Mouse (Mus musculus) adipocyte (in vitro differentiated cells): ENCODE measurements around the gene Tprn.
A peak's percentile ranks its signal among the peaks of the same experiment; 100 is the strongest.

Experiments
- DNase-seq: peaks from one replicate; pipeline ENCODE4 v3.0.0-alpha.2; 2016; ENCODE audit warnings: low spot score

Tprn gene

DNA sequence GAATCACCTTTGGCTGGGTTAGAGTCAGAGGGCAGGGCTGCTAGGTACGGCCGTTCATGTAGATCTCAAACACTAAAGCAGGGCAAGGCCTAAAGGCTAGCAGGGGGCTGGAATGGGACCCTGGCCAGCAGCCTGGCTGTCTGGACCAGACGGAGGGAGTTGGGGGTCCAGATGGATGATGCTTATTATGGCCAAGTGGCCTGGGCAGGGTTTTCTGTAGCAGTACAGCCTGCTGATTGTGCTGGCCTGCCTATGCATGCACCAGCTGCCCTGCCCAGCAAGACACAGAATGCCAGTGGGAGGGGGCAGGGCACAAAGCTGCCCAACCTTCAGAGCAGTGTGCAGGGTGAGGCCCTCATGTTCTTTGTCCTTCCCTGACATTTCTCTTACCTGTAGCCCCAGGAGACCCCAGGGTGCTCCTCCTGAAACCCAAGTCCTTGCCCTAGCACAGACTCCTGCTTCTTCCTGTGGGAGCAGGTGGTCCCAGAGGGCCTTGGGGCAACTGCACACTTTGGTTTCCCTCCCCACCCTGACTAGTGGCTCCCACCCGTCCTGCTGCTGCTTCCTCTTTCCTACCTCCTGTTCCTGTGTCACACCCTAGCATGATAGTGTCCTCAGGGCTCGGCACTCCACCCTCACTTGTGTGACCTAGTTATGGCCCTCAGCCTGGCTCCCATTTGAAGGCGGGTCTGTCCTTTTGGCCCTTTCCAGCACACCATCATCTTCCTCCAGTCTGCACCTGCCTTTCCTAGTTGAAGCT is 3.7 kb downstream of the Tprn start:
- no peak for DNase-seq

DNA sequence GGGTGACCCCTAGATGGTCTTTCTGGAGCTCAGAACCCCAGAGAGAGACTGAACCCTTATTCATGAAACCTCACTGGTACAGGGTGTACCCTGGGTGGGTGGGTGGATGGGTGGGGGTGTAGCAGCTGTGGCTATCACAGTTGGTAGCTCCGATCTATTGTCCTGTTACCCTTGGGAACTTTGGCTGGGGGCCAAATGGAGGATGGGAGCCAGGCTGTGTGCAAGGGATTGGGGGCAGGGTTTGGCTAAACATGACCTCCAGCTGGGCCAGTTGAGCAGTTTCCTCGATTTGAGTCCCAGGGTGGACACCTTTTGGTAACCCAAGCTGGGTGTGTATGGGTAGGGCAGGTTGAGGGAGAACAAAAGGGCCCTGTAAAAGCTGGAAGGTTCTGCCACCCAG is 4.3 kb downstream of the Tprn start:
- DNase-seq, result no peak

DNA sequence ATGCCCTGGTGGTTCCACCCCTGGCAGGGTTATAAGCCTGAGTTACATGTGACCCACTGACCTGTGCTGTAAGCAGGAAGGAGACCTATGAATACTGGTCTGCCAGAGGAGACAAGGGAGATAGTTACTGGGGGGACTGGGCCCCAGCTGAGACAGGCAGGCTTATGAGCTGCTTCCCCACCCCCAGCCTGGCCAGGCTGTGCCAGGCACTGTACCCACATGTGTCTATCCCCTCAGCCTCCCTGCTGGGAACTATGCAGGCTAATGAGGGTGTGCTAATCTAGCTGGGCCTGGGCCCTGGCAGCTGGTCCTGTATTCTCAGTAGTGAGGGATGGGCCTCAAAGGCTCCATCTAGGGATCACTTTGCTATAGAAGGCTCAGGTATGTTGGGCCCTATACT is 4.8 kb downstream of the Tprn start:
- no peak for DNase-seq

DNA sequence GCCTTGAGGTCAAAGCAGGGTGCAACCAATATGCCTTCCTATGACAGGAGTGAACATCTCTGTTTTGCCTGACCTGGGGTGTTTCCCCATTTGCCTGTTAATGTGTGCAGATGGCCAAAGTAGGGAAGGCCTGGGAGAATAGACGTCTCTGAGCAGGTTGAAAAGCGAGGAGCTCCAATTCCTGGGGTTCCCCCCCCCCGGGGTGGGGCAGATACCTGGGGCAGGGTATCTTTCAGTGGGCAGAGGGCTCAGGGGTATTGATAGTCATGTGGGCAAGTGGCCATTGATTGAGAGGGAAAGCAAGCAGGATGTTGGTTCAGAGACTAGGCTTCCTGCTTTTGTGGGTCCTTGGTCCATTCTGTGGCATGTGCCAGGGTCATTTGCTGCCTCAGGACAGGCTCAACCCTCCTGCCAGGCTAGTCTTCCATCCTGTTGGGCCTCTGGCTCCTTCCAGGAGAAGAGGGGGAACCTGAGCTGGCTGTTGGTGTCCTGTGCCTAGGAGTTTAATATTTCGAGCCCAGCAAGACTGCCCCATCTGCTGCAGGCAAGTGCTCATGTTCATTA is 5.4 kb downstream of the Tprn start:
- DNase-seq, result no peak

DNA sequence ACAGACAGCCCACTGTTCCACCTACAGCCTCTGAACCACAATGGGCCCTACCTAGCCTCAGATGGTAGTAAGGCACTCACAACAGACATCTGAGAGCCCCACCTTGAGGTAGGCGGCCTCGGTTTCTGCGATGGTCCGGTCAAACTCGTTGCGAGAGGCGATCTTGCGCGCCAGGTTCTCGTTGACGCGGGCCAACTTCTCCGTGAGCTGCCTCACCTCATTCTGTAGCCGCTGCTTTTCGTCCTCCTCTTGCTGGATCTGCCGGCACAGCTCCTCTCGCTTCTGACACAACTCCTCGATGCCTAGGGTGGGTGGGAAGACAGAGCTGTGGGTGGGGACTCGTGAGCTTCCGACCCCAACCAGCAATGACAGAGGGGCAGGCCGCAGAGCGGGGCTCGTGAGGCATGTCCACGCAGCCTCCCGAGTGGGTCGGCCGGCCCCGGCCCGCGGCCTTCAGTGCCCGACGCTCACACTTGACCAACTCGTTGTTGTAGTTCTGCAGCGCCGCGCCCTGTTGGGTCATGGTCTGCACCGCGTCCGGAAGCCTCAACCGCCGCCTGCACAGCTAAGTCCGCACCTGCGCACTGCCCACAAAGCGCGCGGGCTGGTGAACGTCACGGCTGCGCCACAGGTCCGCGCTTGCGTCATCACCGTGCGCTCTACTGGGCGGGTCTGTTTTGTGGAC is 9.6 kb downstream of the Tprn start, which contains the start of the genes Ssna1 and Anapc2:
Gene Ssna1 (minus strand): TSS at position 612 of the 685 bp plus-strand sequence.
Gene Anapc2 (plus strand): TSS at position 652 of the 685 bp plus-strand sequence.
- peak; percentile 94 for DNase-seq

DNA sequence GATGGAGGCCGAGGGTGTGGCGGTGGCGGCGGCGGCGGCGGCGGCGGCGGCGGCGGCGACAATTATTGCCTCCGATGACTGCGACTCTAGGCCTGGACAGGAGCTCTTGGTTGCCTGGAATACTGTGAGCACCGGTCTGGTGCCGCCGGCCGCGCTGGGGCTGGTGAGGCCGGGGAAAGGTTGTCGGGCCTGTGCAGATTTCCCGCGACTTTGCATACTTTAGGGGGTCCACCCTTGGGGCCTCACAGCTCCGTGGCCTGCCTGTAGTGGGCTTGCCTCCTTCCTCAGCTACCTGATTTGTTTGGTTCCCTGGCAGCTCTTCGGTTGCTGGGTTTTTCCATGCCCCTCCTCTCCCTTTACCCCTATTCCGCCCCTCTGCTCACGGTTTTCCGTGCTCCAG is 10.1 kb downstream of the Tprn start:
- no peak for DNase-seq

DNA sequence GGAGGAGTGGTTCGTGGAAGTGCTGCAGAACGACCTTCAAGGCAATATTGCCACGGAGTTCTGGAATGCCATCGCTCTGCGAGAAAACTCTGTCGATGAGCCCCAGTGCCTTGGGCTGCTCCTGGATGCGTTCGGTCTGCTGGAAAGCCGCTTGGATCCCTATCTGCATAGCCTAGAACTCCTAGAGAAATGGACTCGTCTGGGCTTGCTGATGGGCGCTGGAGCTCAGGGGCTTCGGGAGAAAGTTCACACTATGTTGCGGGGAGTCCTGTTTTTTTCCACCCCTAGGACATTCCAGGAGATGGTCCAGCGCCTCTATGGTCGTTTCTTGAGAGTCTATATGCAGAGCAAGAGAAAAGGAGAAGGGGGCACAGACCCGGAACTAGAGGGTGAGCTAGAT is 10.6 kb downstream of the Tprn start:
- DNase-seq, result no peak

DNA sequence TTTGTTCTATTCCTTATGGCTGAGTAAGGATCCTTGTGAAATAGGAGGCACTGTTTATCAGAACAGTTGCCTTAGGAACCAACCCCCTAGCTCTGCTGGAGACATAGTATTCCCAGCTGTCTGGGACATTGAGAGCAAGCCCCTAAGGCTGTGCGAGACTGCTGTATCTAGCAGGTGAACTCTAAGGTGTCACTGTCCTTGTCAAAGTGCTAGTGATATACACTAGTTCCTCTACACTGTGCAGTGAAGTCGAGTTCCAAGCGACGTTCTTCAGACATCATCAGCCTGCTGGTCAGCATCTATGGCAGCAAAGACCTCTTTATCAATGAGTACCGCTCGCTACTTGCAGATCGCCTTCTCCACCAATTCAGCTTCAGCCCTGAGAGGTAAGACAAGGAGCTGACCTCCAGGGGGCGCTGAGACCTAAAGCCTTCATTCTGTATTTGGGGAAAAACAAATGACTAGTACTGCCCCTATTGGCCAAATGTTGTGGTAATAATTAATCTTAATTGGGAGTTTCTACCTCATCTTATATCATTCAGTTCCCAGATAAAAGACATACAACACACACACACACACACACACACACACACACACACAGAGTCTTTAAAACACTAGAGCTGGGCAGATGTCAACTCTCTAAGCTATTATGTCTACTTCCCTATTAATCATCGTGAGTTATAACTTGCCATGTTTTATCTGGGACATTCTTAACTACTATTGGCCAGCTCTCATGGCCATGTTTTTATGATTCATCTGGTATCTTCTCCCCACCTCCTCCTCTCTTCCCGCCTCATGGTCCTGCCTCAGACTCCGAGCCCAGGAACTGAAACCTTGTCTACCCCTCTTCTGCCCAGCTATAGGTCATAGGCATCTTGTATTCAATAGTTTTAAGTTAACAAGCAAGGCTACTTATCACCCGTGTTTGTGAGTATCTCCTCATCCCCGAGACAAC is 16.8 kb downstream of the Tprn start:
- DNase-seq, result peak; percentile 84

DNA sequence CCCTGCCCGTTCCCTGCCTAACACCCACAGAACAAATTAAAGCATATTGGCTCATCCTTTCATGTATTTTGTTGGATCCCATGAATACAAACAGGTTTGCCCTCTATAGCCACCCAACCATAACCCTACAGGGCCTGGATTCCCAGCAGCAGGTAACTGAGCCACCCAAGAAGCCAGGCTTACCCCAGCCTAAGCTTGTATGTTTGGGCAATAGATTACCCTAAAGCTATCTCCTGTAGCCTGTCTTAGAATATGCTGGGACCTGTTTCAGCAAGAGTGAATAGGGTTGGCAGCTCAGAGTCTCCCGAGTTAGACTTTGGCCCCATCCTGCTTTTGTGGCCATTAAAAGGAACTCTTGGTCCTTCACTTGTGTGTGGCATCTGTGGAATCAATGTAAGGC is 23.1 kb downstream of the Tprn start:
- no peak for DNase-seq

DNA sequence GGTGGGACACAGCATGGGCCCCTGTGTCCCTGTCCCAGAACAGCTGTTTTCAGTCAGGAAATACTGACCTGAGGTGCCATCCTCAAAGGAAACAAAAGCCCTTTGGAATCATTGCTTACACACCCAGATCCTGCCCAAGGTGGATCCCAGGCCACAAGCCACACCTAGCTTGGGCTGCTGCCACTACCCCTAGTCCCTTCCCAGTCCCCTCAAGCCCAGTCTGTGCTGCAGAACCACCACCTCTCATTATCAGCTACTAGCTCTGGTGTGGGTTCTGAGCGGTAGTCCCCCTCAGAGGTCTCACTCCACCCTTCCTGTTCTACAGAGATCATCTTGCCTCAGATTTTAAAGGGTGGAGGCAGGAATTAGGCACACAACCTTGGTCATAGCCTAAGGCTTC is 23.9 kb downstream of the Tprn start:
- no peak for DNase-seq

DNA sequence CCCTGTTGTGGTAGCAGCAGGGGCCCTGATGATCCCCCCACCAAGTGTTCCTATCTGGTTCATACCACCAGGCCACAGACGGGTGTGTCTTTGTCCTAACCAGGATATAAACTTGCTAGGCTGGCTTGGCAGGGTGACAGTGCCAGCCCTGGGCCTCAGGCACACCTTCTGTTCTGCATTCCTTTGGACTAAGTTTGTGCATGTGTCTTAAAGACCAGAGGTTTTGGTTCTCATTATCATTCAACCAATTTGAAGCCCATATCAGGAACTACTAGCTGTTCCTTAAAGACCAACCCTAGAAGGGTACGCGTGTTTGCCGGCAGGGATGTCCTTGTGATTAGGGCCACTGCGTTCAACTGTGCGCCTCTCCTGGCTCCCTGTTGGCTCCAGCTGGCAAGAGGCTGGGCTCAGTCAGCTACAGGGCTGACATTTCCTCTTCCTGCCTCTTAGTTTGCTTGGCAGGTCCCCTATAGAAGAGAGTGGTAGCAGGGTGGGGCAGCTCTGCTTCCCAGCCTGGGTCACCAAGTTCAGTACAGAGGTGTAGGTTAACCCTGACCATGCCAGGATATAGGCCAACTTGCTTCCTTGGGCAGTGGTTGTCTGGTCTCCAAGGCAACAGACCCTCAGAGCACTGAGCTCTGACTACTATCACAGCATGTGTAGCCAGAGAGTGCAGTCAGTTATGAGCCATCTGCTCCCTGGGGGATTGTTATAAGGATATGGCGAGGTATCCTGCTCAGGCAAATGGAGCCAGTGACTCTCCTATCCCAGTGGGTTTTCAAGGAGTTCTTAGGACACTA is 24.6 kb downstream of the Tprn start:
- no peak for DNase-seq

DNA sequence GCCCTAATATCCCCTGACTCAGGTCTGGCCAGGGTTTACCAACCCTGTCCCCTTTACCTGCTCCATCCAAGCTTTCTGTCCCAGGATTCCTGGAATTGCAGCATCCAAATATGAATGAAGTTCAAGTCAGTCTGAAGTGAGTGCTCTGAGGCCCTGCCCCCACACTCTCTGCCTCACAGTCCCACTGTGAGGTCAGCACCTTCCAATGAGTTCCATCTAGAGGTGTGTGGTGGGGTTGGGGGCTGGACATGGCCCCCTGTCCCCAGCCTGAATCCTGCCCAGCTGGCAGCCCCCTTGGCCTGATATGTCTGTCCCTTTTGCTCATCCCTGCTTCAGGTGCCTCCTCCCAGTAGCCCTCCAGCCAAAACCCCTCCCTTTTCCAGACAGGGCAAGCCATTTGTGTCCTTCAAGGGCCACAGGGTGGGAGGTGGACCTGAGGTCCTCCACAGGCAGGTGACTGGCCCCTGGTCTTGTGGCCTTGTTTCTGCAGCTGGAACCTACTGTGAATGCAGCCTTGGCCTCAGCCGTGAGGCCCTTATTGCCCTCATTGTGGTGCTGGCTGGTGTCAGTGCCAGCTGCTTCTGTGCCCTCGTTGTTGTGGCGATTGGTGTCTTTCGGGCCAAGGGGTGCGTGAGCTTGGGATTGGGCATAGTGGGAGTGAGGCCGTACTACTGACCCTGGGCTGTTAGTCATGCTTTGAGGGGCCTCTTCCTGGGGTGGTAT is 25.7 kb downstream of the Tprn start, which contains the start of gene Tmem210:
Gene Tmem210 (plus strand): TSS at position 219 of the 723 bp plus-strand sequence.
- DNase-seq, result no peak

DNA sequence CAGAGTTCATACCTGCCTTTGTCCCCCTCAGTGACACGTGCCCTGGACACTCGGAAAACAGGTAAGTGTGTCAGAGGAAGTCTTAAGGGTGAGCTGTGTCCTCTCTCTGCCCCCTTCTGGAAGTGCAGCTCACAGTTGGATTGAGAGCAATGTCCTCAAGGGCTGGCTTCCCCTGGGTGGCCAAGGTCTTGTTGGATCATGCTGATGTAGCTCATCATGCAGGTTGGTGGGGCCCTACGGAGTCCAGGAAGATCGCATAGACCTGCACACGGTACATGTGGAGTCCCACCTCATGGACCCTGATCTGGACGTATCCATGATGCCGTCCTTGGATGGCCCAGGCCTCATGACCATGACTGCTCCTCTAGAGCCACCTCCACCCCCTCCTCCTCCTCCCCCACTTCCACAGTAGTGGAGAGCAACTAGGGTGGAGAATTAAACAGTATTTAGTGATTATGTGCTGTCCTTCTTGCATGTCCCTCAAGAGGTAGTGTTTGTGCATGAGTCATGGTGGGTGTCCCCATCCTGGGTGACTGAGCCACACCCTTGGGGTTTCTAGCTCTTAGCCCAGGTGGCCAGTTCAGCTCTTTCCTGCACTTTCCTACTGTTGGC is 26.4 kb downstream of the Tprn start:
- no peak for DNase-seq

DNA sequence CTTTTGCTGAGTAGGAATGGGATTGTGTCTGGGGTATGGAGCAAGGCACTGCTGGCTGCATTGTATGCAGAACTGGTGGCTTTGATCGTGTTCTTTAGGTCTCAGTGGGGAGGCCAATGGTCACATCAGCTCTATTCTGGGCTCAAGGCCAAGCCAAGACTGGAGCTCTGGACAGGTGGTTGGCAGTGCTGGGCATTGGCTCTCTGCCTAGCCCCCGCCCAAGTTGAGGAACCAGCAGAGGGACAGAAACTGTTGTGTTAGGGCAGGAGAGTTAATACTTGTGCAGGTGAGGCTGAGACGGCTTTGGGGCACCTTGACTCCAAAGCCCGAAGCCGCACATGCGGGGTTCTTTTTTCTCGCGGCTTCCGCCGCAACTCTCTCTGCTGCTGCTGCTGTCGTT is 27.2 kb downstream of the Tprn start, which contains the start of gene Lrrc26:
Gene Lrrc26 (plus strand): TSS at position 265 of the 400 bp plus-strand sequence.
- no peak for DNase-seq

DNA sequence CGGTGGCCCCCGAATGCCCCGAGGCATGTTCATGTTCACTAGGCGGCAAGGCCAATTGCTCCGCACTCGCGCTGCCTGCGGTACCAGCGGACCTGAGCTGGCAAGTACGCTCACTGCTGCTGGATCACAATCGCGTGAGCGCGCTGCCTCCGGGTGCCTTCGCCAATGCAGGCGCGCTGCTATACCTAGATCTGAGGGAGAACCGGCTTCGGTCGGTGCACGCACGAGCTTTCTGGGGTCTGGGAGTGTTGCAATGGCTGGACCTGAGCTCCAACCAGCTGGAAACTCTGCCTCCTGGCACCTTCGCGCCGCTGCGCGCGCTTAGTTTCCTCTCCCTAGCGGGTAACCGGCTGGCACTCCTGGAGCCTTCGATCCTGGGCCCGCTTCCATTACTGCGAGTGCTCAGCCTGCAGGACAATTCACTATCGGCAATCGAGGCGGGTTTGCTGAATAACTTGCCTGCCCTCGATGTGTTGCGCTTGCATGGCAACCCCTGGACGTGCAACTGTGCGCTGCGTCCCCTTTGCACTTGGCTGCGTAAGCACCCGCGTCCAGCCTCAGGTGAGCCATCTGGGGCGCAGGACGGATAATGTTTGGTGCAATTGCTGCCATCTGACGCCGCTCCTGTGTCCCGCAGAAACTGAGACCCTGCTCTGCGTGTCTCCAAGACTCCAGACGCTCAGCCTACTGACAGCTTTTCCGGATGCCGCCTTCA is 27.8 kb downstream of the Tprn start:
- DNase-seq, result no peak

DNA sequence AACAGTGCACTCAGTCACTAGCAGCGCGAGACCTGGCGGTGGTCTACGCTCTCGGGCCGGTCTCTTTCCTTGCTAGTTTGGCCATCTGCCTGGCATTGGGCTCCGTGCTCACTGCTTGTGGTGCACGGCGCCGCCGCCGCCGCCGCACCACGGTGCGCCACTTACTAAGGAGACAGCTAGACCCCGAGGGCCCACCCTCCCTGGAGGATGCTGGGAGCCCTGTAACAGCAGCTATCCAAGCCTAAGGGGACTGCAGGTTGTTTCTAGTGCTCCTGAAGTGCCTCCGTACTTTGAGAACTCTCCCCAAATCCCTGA is 28.4 kb downstream of the Tprn start:
- no peak for DNase-seq

DNA sequence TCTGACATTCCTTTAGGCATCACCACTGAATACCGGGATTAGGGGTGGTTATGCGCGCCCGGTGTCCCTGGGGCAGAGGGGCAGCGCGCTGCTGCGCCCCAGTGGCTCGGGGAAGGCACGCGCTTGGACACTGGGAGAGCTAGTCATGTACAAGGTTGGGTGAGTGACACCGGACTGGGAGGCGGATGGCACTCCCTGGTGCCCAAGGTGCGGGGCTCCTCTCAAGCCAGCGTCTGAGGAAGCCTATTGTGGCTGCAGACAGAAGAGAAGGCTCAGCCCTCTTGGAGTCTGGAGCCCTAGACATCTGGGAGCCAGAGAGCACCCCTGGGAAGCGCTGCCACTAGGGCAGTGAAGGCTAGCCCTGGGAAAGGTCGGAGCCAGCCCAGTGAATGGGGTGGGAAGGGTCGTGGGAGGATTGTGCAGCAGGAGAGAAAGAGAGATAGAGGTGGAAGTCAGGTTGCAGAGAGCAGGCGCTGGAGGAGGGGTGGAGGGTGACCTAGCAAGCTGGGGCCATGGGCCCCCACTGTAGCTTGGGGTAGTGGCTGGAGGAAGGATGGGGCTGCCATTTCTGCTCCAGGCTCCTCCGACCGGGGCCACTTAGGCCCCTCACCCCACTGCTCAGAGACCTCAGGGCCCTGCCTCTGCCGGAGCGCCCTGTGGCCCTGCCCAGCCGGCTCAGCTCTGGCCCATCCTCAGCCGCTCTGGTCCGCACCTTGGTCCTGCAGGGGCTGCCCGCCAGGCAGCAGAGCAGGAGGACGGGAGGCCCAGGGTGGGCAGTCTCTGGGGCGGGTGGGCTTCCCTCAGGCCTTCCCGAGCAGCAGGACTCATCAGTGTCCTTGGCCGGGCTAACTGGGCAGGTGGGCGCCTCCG is 29.0 kb downstream of the Tprn start:
- no peak for DNase-seq

DNA sequence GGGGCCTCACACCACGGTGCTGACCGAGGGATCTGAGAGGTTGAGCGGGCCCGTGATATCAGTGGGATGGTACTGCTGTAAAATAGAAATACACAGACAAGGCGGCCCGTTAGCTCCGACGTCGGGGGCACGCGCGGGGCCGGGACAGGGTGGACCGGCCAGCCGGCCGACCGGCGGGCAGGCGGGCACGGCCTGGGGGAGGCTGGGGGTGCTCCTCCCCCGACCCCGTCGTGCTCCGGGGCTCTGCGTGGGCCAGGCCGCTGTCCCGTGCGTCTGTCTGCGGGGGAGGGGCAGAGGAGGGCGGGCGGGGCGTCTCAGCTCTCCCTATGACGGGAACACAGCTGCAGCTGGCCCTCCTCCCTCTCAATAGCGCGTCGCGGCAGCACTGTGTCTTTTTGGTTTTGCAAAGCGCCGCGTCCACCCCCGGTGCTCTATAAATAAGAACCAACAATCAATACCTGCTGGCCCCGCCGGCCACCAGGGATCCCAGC is 29.7 kb downstream of the Tprn start:
- DNase-seq, result no peak
